Mouse (Mus musculus) effector memory CD4-positive, alpha-beta T cell, adult 5 months (primary cell): ENCODE data around the gene Cpe. TPM values are rescaled to one million over a fixed set of nuclear protein-coding genes. Genes with fewer than 3 reads are reported as not detected.

Experiments used
- polyA plus RNA-seq: library from polyadenylated mRNA; unstranded; fragments of 100-300 nt; shearing (Covaris generic); gene quantifications from one replicate; pipeline ENCODE4 v1.2.1, GENCODE M21; 2017

Gene Cpe
- not detected for polyA plus RNA-seq

GRCm38 (mm10) chr8:64692651-64693201 is at the start of gene Cpe:
Cpe (minus strand) TSS chr8:64693054.

GRCm38 (mm10) chr8:64733271-64733943 is 40.6 kb upstream of the Cpe start, which contains the start of gene Msmo1:
Msmo1 (minus strand) TSS chr8:64733792.

Other genes with a start within 250 kb of the Cpe start
- gene Msmo1, start 40.7 kb upstream of the Cpe start, polyA plus RNA-seq: 121 TPM
- gene Klhl2, start 157.0 kb upstream of the Cpe start, polyA plus RNA-seq: 21.5 TPM